Mouse (Mus musculus): ENCODE data around the gene Usp32.

The Usp32 gene

DNA sequence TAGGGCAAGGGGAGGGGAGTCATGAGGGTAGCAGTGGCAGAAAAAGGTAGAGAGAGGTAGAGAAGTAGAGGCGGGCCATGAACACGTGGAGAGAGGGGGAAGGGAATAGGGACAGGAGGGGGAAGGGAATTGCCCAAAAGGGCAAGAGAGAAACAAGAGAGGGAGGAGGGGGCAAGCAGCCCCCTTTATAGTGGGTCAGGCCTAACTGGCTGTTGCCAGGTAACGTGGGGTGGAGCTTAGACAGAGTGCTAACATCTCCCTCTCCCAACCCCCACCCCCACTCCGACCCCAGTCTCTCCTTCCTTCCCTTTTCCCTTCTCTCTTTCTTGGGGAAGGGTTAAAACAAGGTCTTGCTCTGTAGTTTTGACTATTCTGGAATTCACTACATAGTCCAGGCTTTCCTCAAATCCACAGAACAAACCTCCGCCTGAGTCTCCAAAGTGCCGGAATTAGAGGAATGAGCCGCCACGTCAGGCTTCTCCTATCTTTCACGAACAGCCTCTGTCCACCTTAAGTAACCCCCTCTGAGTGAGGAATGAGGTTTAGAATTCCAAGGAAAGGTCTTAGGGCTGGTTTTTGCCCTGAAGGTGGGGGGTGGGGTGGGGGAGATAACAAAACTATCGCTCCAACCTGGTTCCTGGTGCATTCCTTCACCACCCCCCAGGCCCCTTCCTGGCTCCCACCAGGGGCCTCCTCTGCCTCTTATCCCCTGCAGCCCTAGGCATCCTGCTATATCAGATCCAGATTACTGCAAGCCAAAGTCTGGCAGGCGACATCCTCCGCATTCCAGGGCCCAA, 195.1 kb downstream of the Usp32 start:
- DNase-seq: no peak

- peak; percentile 36 for DNase-seq
These were observed 196.0 kb downstream of the Usp32 start for GRCm38 (mm10) chr11:84943948-84944347.

DNA sequence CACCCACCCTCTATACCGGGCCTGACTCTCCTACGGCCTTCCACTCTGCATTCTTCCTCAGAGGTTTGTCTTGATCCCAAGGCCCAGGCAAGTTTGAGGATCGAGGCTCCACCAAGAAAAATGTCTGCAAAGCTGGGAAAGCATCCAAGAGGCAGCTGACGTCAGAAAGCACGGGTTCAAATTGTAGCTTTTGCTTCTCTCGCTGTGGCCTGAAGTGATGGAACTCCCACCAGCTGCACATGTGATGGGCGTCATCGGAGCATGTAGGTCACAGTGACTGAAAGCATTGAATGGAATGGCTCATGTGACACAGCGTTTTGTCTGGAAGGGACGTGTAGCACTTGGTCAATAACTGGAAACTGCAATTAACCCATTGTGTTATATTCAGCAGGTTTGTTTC, 199.8 kb downstream of the Usp32 start:
- DNase-seq: no peak

- DNase-seq: no peak
These were observed 200.4 kb downstream of the Usp32 start for GRCm38 (mm10) chr11:84939508-84940053.
